In the genomic region with DNA sequence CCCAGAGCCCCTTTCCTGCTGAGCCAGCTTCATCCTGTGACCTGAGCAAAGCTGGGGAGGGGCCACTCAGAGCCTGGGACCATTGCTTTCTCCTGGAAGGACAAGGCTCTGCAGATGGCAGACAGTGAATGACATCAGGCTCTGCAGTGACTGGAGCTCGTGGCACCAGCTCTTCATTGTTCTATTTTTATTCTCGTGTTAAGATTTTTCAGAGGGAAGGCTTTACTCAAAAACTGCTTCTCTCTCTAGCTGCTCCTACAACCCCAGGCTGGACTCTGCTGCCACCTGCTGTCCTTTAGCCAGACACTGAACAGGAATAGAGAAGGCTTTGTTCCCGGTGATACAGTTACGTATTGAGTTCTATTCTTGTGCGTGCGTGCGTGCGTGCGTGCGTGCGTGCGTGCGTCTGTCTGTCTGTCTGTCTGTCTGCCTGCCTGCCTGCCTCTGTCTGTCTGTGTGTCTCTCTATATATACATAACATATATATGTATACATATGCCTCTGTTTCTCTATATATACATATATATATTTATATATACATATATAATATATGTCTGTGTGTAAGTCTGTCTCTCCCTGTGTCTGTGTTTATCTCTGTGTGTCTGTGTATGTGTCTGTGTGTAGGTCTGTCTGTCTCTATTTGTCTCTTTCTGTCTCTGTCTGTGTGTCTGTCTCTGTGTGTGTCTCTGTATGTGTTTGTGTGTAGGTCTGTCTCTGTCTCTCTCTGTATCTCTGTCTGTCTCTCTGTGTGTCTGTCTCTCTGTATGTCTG, we compare ENCODE assay signal across 8 mouse cellular contexts. TPM values are rescaled to one million over a fixed set of nuclear protein-coding genes. Genes with fewer than 3 reads are reported as not detected.
DNase-seq lines count a peak whose midpoint lies in the region; ATAC-seq lines count a peak whose summit lies in the region.

No protein-coding gene starts in this region.

- H3K9ac ChIP-seq in hindbrain, embryonic 11.5 days (ENCODE audit: low read depth, low read length), result no peak overlapping the region; the same call in 1 of the 2 replicates
- H3K9ac ChIP-seq in lung, embryonic 16.5 days (ENCODE audit: low read length), result no peak overlapping the region

- H3K4me1 ChIP-seq in hindbrain, embryonic 11.5 days (replicated peaks; ENCODE audit: control insufficient read depth, insufficient read depth, low read length), result no peaks in the 10 kb centered on the region
- H3K4me1 ChIP-seq in lung, embryonic 16.5 days (replicated peaks; ENCODE audit: control insufficient read depth, insufficient read depth, low read length), result no peaks in the 10 kb centered on the region

- no peak overlapping the region for H3K4me2 ChIP-seq in hindbrain, embryonic 11.5 days (replicated peaks; ENCODE audit: low read depth, low read length)
- peak overlapping the region; percentile 30 for H3K4me2 ChIP-seq in lung, embryonic 16.5 days (ENCODE audit: low read depth, low read length)

- no peaks in the 10 kb centered on the region for H3K27me3 ChIP-seq in hindbrain, embryonic 11.5 days (ENCODE audit: control insufficient read depth, insufficient read depth, low read length)
- no peaks in the 10 kb centered on the region for H3K27me3 ChIP-seq in lung, embryonic 16.5 days (ENCODE audit: control insufficient read depth, insufficient read depth, low read depth, low read length)

- 18% methylated on average over 13 of the region's 13 CpGs for WGBS in hindbrain, embryonic 11.5 days
- WGBS in lung, embryonic 16.5 days, result 4% methylated on average over 13 of the region's 13 CpGs

- H3K4me3 ChIP-seq in hindbrain, embryonic 11.5 days (ENCODE audit: low read depth, low read length), result no peak overlapping the region
- no peak overlapping the region for H3K4me3 ChIP-seq in lung, embryonic 16.5 days (ENCODE audit: low read length)

- H3K9me3 ChIP-seq in hindbrain, embryonic 11.5 days (ENCODE audit: control insufficient read depth, low read length), result no peaks in the 10 kb centered on the region
- no peaks in the 10 kb centered on the region for H3K9me3 ChIP-seq in lung, embryonic 16.5 days (ENCODE audit: control insufficient read depth, low read length)

- no peaks in the 10 kb centered on the region for H3K36me3 ChIP-seq in hindbrain, embryonic 11.5 days (ENCODE audit: control insufficient read depth, insufficient read depth, low read length)
- H3K36me3 ChIP-seq in lung, embryonic 16.5 days (ENCODE audit: control insufficient read depth, insufficient read depth, low read length), result no peaks in the 10 kb centered on the region

- ATAC-seq in hindbrain, embryonic 11.5 days (ENCODE audit: low FRiP score), result peak; percentile 95
- ATAC-seq in lung, embryonic 16.5 days (ENCODE audit: low read depth), result peak; percentile 93

- DNase-seq in MN1 (ENCODE audit: low spot score), result peak; percentile 84
- DNase-seq in cerebellum, adult 9-10 months, result peak; percentile 93
- peak; percentile 76 to 91 for DNase-seq in frontal cortex, adult 2 months (ENCODE audit: extremely low spot score in 1 of 2, low spot score in 1 of 2)
- DNase-seq in hindbrain, embryonic 11.5 days (ENCODE audit: low spot score), result peak; percentile 89
- DNase-seq in layer of hippocampus, adult 9-11 months, result peak; percentile 86
- peak; percentile 26 for DNase-seq in ovary, postnatal 10 days (ENCODE audit: low spot score)
- peak; percentile 89 for DNase-seq in thymus, postnatal 0 days (ENCODE audit: low spot score)

- H3K27ac ChIP-seq in hindbrain, embryonic 11.5 days (ENCODE audit: low read depth, low read length), result no peak overlapping the region
- H3K27ac ChIP-seq in lung, embryonic 16.5 days (ENCODE audit: low read length), result no peak overlapping the region

RNA-seq across cellular contexts. Expression of gene Fam72a, which starts 27.5 kb away (rescaled TPM):
- 0.90 TPM in 2 replicates for polyA plus RNA-seq in frontal cortex, adult 2 months (2012; rRNA removed)
- 3.9 and 4.1 TPM in 2 replicates for polyA plus RNA-seq in hindbrain, embryonic 11.5 days (2014; fragmentation: Nextera tagmentation; extraction: Ambion mirVana)
- polyA plus RNA-seq in lung, embryonic 16.5 days (2015; fragmentation: Nextera tagmentation; extraction: Ambion mirVana), result 2.2 TPM in 2 replicates
- polyA plus RNA-seq in thymus, postnatal 0 days (2015; fragmentation: Nextera tagmentation; extraction: Ambion mirVana), result 6.5 and 6.8 TPM in 2 replicates

RNA-seq across cellular contexts. Expression of gene Srgap2, which starts 28.1 kb away (rescaled TPM):
- polyA plus RNA-seq in frontal cortex, adult 2 months (2012; rRNA removed), result 42.7 and 48.4 TPM in 2 replicates
- polyA plus RNA-seq in hindbrain, embryonic 11.5 days (2014; fragmentation: Nextera tagmentation; extraction: Ambion mirVana), result 15.1 and 24.8 TPM in 2 replicates
- 13.6 and 16.7 TPM in 2 replicates for polyA plus RNA-seq in lung, embryonic 16.5 days (2015; fragmentation: Nextera tagmentation; extraction: Ambion mirVana)
- polyA plus RNA-seq in thymus, postnatal 0 days (2015; fragmentation: Nextera tagmentation; extraction: Ambion mirVana), result 7.3 and 8.6 TPM in 2 replicates

RNA-seq across cellular contexts. Expression of gene Avpr1b, which starts 43.8 kb away (rescaled TPM):
- polyA plus RNA-seq in frontal cortex, adult 2 months (2012; rRNA removed), result not detected in 2 replicates
- not detected in 2 replicates for polyA plus RNA-seq in hindbrain, embryonic 11.5 days (2014; fragmentation: Nextera tagmentation; extraction: Ambion mirVana)
- polyA plus RNA-seq in lung, embryonic 16.5 days (2015; fragmentation: Nextera tagmentation; extraction: Ambion mirVana), result not detected in 2 replicates
- not detected in 2 replicates for polyA plus RNA-seq in thymus, postnatal 0 days (2015; fragmentation: Nextera tagmentation; extraction: Ambion mirVana)

Comparison
In these comparisons a context has a peak if more than half of its experiments do, and no peak if none do; other contexts are left out.
1. DNase-seq: peak in every context shown above with its lines; median percentile 93 in cerebellum, adult 9-10 months; 89 in hindbrain, embryonic 11.5 days; 89 in thymus, postnatal 0 days; 86 in layer of hippocampus, adult 9-11 months; 84 in MN1; 84 in frontal cortex, adult 2 months; 26 in ovary, postnatal 10 days.